Mouse (Mus musculus) olfactory bulb, adult 2 months (tissue): ENCODE measurements around the gene Ankrd9.

Source experiments
- CTCF ChIP-seq: fragments of 200-500 bp; IDR thresholded peaks from 2 replicates; pipeline ENCODE4 v1.5.1; 2012; ENCODE audit warnings: low read depth, mild to moderate bottlenecking, low read length, moderate library complexity; ENCODE audit not compliant: insufficient read depth
- POLR2A ChIP-seq: fragments of 200-500 bp; IDR thresholded peaks from 2 replicates; pipeline ENCODE4 v1.6.1; 2012; ENCODE audit warnings: mild to moderate bottlenecking, low read depth, low read length, moderate library complexity; ENCODE audit not compliant: insufficient read depth

- TF ChIP-seq POLR2A (no peak), CTCF (no peak)
These were observed 22.1 kb upstream of the Ankrd9 start for GRCm38 (mm10) chr12:111000956-111001355.
